Mouse (Mus musculus) bone marrow macrophage, adult 2 months (primary cell): ENCODE data around the gene Gpx4.

Experiments used
- CTCF ChIP-seq: IDR thresholded peaks from 2 replicates; pipeline ENCODE4 v1.5.1; 2012; ENCODE audit warnings: low read depth, mild to moderate bottlenecking, low read length, moderate library complexity
- POLR2A ChIP-seq: IDR thresholded peaks from 2 replicates; pipeline ENCODE4 v1.6.1; 2012; ENCODE audit warnings: mild to moderate bottlenecking, low read depth, low read length, borderline replicate concordance

- TF ChIP-seq CTCF (no peak), POLR2A (no peak)
Measured at GRCm38 (mm10) chr10:80017771-80018170, 29.2 kb upstream of the Gpx4 start.
